Mouse (Mus musculus) c-Kit-positive CD71-positive TER-119-positive erythroid progenitor cells, embryonic 14.5 days (primary cell): ENCODE results near the gene Cpa2.

ENCODE experiments used
- DNase-seq: peaks from one replicate; pipeline ENCODE4 v3.0.0-alpha.2; 2013; ENCODE audit warnings: low spot score

Cpa2 gene

DNA sequence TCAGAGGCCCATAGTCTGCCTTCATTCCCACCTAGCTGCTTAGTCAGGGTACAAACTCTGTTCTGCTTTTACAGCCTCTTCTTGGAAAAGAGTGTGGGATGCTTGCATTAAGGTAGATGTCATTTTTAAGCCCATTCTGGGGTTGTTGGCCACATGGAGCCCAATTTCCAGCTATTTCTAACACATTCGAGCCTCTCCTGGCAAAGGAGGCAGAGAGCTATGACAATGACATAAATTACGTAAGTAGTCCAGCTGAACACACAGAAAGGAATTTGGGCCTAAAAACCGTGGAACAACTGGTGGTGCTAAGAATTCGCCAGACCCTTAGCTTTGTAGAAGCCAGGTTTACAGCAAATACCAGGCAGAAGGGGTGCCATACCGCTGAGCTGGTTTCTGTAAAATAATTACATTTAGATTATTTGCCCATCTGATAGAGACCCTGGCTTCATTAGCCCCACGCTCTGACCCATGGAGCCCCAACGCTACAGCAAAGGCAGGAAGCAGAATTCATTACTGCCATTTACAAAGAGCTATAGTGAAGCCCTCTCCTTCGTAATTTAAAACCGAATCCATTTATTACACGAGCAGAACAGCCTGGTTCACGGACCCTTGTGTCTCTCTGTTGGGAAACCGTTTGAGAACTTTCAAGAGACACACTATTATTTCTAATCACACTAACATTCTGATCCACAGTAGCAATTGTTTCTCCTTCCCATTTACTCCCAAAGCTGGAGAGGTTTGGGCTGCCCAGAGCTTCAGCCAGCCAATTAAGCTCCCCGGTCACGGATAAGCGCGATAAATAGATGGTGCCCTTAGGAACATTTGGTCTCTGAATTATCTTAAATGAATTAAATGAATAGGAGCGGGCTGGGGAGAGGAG lies 38.8 kb downstream of the Cpa2 start:
- no peak for DNase-seq

DNA sequence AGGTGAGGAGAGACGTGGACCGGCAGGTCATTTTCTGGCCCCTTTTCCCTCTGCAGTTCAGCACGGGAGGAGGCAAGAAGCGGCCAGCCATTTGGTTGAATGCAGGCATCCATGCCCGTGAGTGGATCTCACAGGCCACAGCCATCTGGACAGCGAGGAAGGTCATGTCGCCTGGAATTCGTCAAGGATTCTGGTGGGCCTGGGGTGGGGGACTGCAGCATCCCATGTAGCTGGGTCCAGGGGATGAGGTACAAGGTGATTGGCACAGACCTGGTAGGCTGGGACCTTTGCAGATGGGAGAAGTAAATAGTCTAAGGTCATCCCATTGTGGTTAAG lies 39.4 kb downstream of the Cpa2 start:
- DNase-seq, result no peak

DNA sequence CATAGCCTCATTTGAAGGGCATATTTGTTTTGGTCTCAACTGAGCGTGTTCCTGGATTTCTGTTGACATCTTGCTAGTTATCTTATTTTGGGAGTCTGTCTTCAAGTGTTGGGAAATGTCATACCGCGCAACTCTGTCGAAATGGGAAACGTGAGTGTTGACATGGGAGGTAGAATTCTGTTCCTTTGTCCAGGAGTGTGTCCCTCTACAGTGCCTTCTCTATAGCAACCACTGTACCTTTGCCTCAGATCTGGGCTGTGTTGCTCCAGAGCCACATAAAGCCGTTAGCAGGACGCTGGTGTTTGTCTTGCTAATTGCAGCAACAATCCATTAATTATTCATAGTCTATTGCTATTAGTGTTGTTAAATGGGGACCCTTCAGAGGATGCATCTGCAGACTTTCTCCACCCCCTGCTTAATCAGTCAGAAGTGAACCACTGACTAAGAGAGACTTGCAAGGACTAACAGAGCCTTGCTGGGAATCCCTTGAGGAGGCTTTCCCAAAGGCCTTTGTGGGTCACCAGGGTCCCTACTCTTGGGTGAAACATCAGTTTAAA lies 45.6 kb downstream of the Cpa2 start:
- DNase-seq, result no peak

DNA sequence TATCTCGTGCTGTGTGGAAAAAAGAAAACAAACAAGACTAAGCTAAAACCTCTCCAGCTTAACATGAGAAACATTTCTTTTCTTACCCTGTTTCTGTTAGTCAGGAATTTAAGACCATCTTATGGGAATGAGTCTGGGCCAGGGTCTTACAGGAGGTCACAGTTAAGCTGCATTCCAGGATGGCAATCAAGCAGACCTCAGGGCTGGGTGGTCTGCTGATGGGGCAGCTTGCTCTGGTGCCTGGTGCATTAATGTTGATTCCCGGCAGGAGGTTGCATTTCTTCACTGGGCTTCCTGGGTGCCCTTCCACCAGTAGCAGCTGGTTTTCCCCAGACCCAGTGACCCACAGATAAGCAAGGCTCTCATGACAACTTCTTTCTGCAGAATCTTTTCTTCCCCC lies 48.4 kb downstream of the Cpa2 start:
- no peak for DNase-seq

DNA sequence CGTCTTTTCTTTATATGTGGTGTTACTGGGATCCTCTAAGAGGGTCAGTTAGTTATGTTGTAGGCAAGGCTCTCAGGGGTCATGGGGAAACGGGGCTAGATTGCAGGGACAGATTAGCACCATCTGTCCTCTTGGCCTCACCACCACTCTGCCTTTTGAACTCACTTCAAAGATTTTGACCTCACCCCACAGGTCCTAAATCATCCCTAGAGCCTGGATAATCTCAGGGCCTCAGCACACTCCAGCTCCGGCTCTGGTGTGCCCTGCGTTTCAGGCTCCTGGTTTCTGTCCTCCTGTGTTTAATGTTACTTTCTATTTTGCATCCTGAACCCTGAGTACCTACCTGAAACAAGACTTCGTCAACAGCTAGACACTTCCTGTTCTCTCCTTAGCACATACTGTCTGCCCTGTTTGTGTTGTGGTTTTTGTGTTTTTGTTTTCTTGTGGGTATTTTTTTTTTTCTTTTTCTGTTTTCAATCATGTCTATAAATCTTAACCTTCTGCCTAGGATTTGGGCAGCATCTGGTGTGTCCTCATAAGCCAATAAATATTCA lies 50.5 kb downstream of the Cpa2 start:
- DNase-seq, result no peak

DNA sequence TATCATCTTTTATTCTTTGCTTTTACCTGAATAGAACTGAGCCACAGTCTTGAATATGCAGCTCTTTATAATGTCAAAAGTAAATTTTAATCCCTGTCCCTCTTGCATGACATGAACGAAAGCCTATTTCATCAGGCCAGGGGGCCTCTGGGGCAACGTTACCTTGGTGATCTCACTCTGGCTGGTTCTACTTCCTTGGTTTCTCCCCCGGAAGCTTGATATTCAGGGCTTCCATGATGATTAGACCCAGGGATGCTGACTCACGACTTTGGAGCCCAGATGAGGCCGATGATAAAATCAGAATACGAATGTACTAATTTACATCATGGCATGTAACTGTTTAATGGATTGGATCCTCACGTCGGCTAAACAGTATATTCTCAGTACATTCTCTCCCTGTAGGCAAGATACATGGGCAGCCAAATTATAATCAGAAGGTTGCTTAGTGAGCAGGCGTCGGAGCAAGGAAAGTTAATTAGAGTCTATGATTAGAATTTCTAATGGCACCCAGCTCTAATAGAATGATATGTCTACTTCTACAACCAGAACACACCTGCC lies 51.1 kb downstream of the Cpa2 start:
- no peak for DNase-seq

DNA sequence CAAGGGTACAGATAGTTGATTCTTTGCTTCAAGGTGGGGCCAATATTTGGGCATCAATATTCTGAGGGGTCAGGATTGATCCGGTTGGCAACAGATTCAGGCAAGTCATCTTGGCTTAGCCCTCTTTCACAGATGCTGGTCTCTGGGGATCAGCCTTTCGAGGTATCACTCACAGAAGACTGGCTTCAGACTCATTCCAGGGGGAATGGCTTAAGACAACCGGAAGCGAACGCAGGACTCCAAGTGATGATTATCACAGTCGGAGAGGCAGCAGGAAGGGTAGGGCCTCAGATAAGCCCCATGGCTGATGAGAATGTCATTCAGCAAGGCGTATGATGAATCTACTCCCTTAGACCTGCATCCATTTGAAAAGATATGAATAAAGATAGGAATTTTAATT lies 53.0 kb downstream of the Cpa2 start:
- no peak for DNase-seq

DNA sequence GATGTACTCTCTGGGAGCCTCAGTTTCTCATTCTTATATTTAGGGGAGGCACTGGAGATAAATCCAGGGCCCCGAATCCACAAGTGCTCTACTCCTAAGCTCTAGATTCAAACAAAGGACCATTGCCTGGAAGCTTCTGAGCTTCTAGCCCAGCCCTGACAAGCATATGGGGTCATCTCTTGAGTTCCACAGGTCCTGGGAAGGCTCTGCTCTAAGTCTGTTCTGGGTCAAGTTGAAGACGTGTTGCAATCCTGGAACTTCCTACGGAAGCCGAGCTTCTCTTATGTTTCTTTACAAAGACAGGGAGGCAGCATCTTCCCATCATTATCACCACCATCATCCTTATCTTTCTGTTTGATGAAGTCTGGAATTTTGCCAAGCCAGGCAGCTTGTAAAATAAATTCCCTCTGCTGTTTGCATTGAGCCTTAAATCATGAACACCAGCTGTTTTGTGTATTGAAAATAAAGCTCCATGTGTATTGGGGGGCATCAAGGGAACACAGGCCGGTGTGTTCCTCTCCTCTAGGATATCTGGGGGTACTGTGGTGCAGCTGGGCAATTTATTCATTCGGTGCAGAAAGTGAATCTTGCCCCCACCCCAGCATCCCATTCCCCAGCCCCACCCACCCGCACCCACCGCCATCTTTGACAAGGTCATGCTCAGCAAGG lies 55.0 kb downstream of the Cpa2 start:
- DNase-seq, result no peak

DNA sequence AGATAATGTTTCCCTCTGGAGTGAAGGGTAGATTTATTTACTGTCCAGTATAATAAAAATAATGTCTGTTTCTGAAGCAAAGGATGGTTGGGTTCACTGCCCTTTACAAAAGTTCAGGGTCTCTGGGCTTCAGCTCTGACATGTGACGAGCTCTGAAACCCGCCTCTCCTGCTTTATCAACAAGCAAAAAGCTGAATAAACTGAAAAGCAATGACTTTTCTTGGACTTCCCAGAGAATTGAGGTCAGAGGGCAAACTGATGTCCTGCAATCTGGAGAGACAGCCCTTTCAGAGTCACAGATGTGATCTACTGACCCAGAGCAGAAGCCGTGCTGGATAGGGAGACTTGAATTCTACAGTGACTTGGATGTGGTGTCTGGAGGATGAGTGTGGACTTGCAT lies 58.7 kb downstream of the Cpa2 start:
- DNase-seq, result no peak

DNA sequence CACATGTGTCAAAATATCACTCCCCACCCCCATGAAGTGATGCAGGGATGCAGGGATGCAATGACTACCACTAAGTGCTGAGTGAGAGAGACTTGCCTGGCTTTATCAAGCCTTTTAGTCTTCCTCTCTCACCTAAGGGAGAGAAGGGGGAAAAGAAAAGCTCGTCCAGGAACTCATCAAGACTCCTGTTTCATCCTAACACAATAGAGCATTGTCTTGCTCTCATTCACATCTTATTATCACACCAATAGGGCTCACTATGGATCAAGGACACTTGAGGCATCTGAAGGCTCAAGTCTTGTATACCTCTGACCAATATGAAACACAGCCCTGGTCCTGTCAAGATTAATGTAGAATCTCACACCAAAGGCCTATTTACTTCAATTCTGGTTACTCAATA lies 59.6 kb downstream of the Cpa2 start:
- no peak for DNase-seq

DNA sequence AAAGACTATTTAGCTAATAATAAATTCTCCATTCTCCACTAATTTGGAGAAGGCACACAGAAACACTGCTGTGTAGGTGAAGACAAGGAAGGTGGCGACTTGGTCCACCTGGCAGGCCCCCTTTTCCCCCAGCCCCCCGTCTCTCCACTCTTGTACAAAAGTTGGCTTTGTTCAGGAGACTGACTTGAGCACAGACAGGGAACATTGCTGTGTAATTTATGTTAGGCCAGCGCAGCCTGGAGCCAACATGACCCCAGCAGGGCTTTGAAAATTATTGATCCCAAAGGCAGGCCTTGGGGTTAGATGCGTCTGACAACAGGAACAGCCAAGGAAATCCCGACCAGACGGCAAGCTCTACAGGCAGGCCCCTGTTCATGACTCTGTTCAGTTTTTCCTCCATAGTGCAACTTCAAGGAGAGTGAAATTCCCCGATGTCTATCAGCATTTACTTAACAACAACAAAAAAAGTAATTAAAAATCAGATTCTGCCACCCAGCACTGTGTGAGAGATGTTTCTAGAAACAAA lies 63.0 kb downstream of the Cpa2 start:
- no peak for DNase-seq

DNA sequence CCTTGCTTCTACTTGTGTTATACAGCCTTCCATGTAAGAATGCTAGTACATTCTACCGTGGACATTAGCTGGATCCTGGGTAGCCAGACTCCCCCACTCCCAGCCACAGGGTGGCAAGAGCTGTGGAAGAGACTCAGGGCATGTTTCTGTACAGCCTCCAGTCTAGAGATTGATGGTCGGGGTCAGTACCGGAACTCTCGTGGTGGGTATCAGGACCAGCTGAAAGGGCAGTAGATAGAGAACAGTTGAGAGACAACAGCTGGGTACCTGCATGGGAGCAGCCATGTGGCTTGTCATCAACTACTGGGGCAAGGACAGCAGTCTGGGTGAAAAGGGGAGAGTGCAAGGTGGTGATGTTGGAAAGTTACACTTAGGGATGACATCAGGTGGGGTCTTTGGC lies 63.7 kb downstream of the Cpa2 start:
- no peak for DNase-seq

DNA sequence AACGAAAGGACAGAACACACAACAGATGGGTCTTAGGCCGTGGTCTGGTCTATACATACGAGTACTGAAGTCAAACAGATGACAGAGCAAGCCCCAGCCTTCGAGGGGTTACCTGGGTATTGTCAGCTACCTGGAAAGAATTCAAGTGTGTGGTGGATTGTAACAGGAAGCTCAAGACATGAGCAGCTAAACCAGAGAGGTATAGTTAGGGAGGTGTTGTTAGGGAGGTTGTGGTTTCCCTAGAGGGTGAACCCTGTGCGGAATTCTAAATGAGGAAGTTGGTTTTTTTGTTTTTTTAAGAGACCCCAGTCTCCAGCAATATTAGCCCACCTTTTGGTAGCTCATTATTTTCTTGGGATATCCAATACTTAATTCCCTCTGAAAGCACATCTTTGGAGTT lies 64.3 kb downstream of the Cpa2 start:
- no peak for DNase-seq

DNA sequence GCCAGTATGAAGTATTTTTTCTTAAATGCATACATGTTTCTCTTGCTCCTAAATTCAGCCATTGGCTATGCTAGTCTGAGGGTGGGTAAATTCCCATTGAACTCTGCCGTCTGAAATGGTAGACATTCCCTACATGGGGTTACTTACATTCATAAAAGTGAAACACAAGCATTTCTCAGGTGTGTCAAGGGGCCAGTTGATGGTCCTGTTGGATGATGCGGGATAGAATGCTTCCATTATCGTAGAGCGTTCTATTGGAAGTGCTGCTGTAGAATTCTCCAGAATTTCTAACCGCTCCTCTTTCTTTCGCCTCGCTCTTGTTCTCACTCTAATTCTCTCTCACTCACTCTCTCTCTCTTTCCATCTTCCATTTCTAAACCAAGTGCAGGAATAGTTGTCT lies 69.3 kb downstream of the Cpa2 start, which contains the start of gene Cpa5:
Cpa5 (plus strand) TSS at position 301 of the 400 bp plus-strand sequence.
- no peak for DNase-seq

DNA sequence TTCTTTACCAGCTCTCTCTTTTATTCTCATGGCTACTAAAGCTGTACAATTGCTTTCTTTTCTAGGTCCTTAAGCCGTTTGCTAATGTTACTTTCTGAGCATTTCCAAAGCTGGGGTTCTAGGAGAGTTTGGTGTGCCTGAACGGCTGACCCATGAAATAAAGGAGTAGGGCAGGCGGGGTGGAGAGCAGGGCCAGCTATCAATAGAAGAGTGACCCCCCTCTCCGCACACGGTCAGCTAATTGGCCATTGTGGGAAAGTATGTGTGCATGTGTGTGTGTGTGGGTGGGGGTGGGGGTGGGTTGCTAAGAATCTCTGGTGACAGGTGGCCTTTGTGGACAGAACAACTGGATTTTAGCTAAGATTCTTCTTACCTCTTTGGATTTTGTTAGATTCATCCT lies 69.8 kb downstream of the Cpa2 start:
- DNase-seq, result no peak
